Mouse (Mus musculus) C2C12 (cell line): ENCODE data around the gene Tmem79. TPM values are rescaled to one million over a fixed set of nuclear protein-coding genes. Genes with fewer than 3 reads are reported as not detected.

Experiments
- H3K27me3 ChIP-seq: one replicate; pipeline ENCODE4 v1.6.1; 2011; ENCODE audit not compliant: control insufficient read depth, insufficient read depth, insufficient read length
- H3K36me3 ChIP-seq: one replicate; pipeline ENCODE4 v1.6.1; 2011; ENCODE audit not compliant: control insufficient read depth, insufficient read depth
- H3K4me3 ChIP-seq: one replicate; pipeline ENCODE4 v1.5.1; 2011; ENCODE audit warnings: mild to moderate bottlenecking, control low read depth; ENCODE audit not compliant: poor library complexity, insufficient read depth, severe bottlenecking
- H3K79me2 ChIP-seq: one replicate; pipeline ENCODE4 v1.6.1; 2011; ENCODE audit not compliant: control insufficient read depth, insufficient read depth
- H3K79me3 ChIP-seq: one replicate; pipeline ENCODE4 v1.6.1; 2011; ENCODE audit warnings: low read depth, control low read depth
- H3ac ChIP-seq: one replicate; pipeline ENCODE3; 2011; ENCODE audit warnings: low read depth; ENCODE audit not compliant: control insufficient read depth, insufficient read length
- CEBPB ChIP-seq: IDR thresholded peaks from one replicate; pipeline ENCODE4 v1.6.1; 2011; ENCODE audit warnings: low read depth, mild to moderate bottlenecking, control low read depth, moderate library complexity
- CTCF ChIP-seq: IDR thresholded peaks from one replicate; pipeline ENCODE4 v1.5.1; 2011; ENCODE audit not compliant: control insufficient read depth, insufficient read depth, insufficient read length
- FOSL1 ChIP-seq: IDR thresholded peaks from one replicate; pipeline ENCODE4 v1.8.0; 2011; ENCODE audit warnings: mild to moderate bottlenecking, low read length; ENCODE audit not compliant: poor library complexity, insufficient read depth, severe bottlenecking
- MAX ChIP-seq: IDR thresholded peaks from one replicate; pipeline ENCODE4 v1.6.1; 2011; ENCODE audit warnings: mild to moderate bottlenecking, control low read depth
- MYOD1 ChIP-seq: IDR thresholded peaks from one replicate; pipeline ENCODE4 v1.6.1; 2011; ENCODE audit warnings: low read depth; ENCODE audit not compliant: control insufficient read depth, insufficient read length
- MYOG ChIP-seq: IDR thresholded peaks from one replicate; pipeline ENCODE4 v1.6.1; 2011; ENCODE audit not compliant: control insufficient read depth, insufficient read length; ENCODE audit errors: extremely low read depth
- USF1 ChIP-seq: IDR thresholded peaks from one replicate; pipeline ENCODE4 v1.6.1; 2011; ENCODE audit warnings: low read depth, mild to moderate bottlenecking, control low read depth, moderate library complexity
- polyA plus RNA-seq: library from polyadenylated mRNA; unstranded; fragments of >200 nt; fragmentation: generic; extraction: Trizol; gene quantifications from one replicate; pipeline ENCODE4 v1.2.1, GENCODE M21; 2012; ENCODE audit warnings: missing spikeins

Gene Tmem79
- polyA plus RNA-seq, 1 experiment: 2.1 TPM

DNA sequence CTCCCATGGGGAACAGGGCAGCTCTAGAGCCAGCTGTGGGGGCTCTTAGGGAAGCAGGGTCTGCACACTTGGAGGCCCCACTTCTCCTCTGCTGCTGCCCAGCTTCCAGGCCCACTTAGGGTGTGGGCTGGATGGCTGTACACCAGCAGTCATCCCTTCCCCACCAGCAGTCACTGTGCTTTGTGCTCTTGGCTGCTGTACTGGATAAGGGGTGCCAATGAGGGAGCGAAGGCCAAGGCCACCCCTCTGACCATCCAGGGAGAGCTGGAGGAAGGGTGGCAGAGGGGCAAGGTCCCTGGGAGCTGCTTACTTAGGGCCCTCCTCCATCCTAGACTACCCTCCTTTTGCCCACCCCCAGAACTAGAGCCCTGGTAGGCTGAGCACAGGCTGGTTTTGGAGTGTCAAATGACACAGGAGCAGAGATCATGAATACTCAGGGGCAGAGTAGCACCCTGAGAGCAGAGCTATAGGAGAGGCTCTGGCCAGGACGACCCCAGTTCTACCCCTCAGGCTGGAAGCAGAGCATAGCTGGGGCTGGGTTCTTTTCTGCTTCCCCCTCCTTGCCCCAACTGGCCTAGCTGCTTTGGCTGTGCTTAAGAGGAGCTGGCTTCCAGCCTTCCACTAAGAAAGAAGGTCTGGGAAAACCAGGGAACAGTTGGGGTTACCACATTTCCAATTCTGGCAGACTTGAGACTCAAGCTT, 25.8 kb upstream of the Tmem79 start:
- Histone ChIP-seq H3K4me3 (no peak overlapping the region), H3K79me2 (no peaks in the 10 kb centered on the region), H3K36me3 (peaks cover 55% of the 10 kb centered on the region), H3K79me3 (no peaks in the 10 kb centered on the region), H3K27me3 (no peaks in the 10 kb centered on the region), H3ac (no peak overlapping the region)
- TF ChIP-seq MYOD1: no peak
- no peak for TF ChIP-seq CTCF
- no peak for TF ChIP-seq MYOG
- TF ChIP-seq FOSL1: no peak
- TF ChIP-seq CEBPB: no peak
- TF ChIP-seq MAX: no peak
- no peak for TF ChIP-seq USF1

DNA sequence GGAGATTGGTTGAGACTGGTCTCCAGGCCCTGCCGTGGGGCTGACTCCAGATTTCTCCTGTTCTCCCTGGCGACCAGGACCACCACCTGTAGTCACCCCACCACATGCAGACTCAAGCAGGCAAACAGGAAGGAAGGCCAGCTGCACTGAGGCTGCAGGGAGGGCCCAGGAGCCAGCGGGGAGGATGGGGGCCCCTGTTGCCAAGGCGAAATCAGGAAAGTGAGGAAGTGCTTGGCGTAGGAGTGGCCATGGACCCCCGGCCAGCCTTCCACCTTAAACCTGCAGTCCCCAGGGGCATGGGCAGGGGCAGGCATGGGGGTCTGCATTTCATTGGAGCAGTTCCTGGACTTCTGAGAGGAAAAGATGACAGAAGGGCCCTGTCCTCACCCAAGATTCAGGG, 25.1 kb upstream of the Tmem79 start:
- TF ChIP-seq MYOG (no peak), CEBPB (no peak), FOSL1 (no peak), USF1 (no peak), MAX (no peak), CTCF (no peak), MYOD1 (no peak)
- Histone ChIP-seq H3K79me2 (no peaks in the 10 kb centered on the region), H3K4me3 (no peak overlapping the region), H3K36me3 (peaks cover 62% of the 10 kb centered on the region), H3K27me3 (no peaks in the 10 kb centered on the region), H3K79me3 (no peaks in the 10 kb centered on the region), H3ac (no peak overlapping the region)

DNA sequence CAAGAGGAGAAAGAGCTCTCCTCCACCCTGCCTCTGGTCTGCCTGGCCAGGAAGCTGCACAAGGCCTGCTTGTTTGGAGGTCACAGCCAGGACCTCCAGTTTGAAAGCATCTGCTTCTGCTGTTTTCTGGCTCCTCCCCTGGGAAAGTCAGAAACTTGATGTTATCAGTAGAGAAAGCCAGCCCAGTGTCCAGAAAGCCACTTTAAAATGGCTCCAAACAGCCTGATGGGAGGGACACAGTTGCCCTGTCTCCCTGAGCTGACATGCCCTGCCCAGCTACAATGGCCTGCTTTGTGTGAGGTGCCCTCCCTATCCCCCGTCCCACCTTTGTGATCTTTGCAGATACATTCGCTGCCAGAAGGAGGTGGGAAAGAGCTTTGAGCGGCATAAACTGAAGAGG, 24.0 kb upstream of the Tmem79 start:
- peaks cover 73% of the 10 kb centered on the region for H3K36me3 ChIP-seq

DNA sequence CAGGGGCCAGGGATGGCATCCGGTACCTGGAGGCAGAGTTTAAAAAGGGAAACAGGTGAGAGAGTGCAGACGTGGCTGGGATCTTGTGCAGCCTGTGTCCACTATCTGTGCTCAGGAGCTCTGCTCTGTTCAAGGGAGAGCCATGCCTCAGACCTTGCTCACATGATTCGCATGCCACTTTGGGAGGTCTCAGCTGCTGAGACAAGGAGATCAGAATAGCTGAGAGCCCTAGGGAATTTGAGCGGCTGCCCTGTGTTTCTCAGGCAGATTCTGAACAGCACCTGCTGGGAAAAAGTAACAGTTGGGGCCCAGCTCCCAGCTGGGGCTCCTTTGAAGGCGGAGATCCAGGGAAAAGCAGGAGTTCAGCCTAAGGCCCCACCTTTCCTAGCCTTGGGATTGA, 23.6 kb upstream of the Tmem79 start:
- TF ChIP-seq USF1 (no peak), MYOG (no peak), FOSL1 (no peak), MAX (no peak), CTCF (no peak), MYOD1 (no peak), CEBPB (no peak)
- H3K4me3 ChIP-seq: no peak overlapping the region
- H3K27me3 ChIP-seq: no peaks in the 10 kb centered on the region
- no peaks in the 10 kb centered on the region for H3K79me3 ChIP-seq
- peaks cover 77% of the 10 kb centered on the region for H3K36me3 ChIP-seq
- H3ac ChIP-seq: no peak overlapping the region
- no peaks in the 10 kb centered on the region for H3K79me2 ChIP-seq

More for the DNA sequence above, 24.0 kb upstream of the Tmem79 start:
- no peak for TF ChIP-seq USF1
- no peak for TF ChIP-seq CEBPB
- no peak for TF ChIP-seq CTCF
- Histone ChIP-seq H3K27me3 (no peaks in the 10 kb centered on the region), H3K79me3 (no peaks in the 10 kb centered on the region), H3ac (no peak overlapping the region), H3K4me3 (no peak overlapping the region), H3K79me2 (no peaks in the 10 kb centered on the region)

- H3K27me3 ChIP-seq: no peaks in the 10 kb centered on the region
- no peaks in the 10 kb centered on the region for H3K79me3 ChIP-seq
- no peak overlapping the region for H3ac ChIP-seq
- TF ChIP-seq CEBPB: no peak
- no peak for TF ChIP-seq CTCF
- no peak for TF ChIP-seq MYOD1
- TF ChIP-seq MYOG: no peak
- no peak for TF ChIP-seq USF1
- no peak for TF ChIP-seq MAX
- no peak for TF ChIP-seq FOSL1
- H3K79me2 ChIP-seq: no peaks in the 10 kb centered on the region
- H3K36me3 ChIP-seq: peaks cover 94% of the 10 kb centered on the region
- no peak overlapping the region for H3K4me3 ChIP-seq
Observed at GRCm38 (mm10) chr3:88354396-88355165, 18.6 kb upstream of the Tmem79 start.
